Mouse (Mus musculus) cerebellum, adult 2 months (tissue): ENCODE measurements at regions not wholly inside any gene's neighbourhood (a gene's known extent, or its start where the extent isn't known, plus 50 kb on each side); places are given as distances from the start of the nearest gene placed in this dataset.

Experiments
- DNase-seq, 2 experiments: peaks; one replicate each; pipeline ENCODE4 v3.0.0; 2021
- H3K27ac ChIP-seq: fragments of 200-500 bp; 2 replicates; pipeline ENCODE4 v1.5.1; 2012; ENCODE audit warnings: low read length, control low read depth, inconsistent platforms; ENCODE audit not compliant: insufficient read depth
- H3K27me3 ChIP-seq: fragments of 200-500 bp; 2 replicates; pipeline ENCODE4 v1.6.1; 2012; ENCODE audit warnings: inconsistent platforms, mild to moderate bottlenecking, low read length, moderate library complexity; ENCODE audit not compliant: control insufficient read depth, insufficient read depth
- H3K4me1 ChIP-seq: fragments of 200-500 bp; 2 replicates; pipeline ENCODE4 v1.6.1; 2011; ENCODE audit warnings: low read length; ENCODE audit not compliant: control insufficient read depth, insufficient read depth
- H3K4me3 ChIP-seq: fragments of 200-500 bp; replicated peaks from 2 replicates; pipeline ENCODE3; 2011; ENCODE audit warnings: mild to moderate bottlenecking, low read depth, low read length, control low read depth; ENCODE audit not compliant: insufficient read depth
- CTCF ChIP-seq: fragments of 200-500 bp; IDR thresholded peaks from 2 replicates; pipeline ENCODE4 v1.5.1; 2011; ENCODE audit warnings: low read depth, mild to moderate bottlenecking, control low read depth, low read length, moderate library complexity, borderline replicate concordance; ENCODE audit not compliant: insufficient read depth
- POLR2A ChIP-seq: fragments of 200-500 bp; IDR thresholded peaks from 2 replicates; pipeline ENCODE4 v1.6.1; 2011; ENCODE audit warnings: low read length, control low read depth, borderline replicate concordance; ENCODE audit not compliant: insufficient read depth
- WGBS: fragments of 180-500 bp; shearing (Covaris S2); methylation state at CpG from one replicate; pipeline ENCODE4 v1.1.7; 2018; 5-methylcytosine and 5-hydroxymethylcytosine counted together

DNA sequence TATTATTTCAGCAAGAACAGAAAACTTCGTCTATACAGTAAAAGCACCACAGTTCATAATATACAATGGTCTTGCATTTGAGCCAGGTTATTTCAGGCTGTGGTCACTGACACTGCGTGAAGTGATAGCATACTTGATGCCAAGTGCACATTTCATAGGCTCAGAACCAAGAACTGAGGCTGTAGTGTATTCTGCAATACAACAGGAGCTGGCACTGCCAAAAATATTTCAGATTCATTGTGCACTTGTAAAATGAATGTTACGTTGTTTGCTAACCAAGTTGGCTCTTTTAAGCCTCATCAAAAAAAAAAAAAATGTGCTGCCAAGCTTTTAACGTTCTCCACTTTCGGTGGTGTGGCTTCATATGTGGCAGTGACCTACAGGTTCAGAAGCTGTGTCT is 261.4 kb upstream of the Gm11146 start:
- DNase-seq, result peak in 1 of 2 experiments; percentile 9
- Histone ChIP-seq H3K4me3 (no peak overlapping the region), H3K27ac (no peak overlapping the region), H3K4me1 (no peaks in the 10 kb centered on the region), H3K27me3 (no peaks in the 10 kb centered on the region)
- WGBS, result 13% methylated on average over 5 of the region's 5 CpGs
- TF ChIP-seq CTCF (no peak), POLR2A (no peak)

DNA sequence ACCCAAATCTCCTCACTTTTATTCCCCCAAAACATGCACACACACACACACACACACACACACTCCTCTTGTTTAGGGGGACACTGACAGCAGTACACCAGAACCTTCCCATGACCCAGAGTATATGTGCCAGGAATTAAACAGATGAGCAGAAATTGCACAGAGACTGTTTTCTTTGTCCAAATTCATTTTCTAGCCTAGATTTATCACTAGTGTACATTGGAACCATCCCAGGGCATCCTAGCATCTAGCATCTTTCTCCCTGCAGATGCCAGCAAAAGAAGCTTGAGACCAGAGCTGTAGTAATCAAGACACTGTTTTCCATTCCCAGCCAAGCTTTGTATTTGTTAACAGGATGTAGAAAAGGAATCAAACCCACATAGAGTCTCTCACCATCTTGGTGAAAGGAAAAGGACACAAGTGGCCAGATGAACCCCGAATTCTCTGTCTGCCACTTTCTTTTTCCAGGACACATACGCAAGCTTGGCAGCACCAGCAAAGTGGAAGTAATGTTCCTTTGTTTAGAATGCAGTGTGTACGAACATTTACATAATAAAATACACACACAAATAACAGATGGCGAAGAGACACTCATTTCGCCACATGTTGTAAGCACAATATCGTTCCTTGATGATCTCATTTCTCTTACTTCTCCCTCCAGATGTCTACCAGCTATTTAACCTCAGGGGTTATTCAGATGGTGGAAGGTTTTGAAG is 250.3 kb upstream of the Gm11146 start:
- Histone ChIP-seq H3K4me1 (no peaks in the 10 kb centered on the region), H3K27me3 (no peaks in the 10 kb centered on the region), H3K27ac (no peak overlapping the region), H3K4me3 (no peak overlapping the region)
- 42% methylated on average over 6 of the region's 6 CpGs for WGBS
- TF ChIP-seq POLR2A (no peak), CTCF (no peak)
- peak in 1 of 2 experiments; percentile 2 for DNase-seq

DNA sequence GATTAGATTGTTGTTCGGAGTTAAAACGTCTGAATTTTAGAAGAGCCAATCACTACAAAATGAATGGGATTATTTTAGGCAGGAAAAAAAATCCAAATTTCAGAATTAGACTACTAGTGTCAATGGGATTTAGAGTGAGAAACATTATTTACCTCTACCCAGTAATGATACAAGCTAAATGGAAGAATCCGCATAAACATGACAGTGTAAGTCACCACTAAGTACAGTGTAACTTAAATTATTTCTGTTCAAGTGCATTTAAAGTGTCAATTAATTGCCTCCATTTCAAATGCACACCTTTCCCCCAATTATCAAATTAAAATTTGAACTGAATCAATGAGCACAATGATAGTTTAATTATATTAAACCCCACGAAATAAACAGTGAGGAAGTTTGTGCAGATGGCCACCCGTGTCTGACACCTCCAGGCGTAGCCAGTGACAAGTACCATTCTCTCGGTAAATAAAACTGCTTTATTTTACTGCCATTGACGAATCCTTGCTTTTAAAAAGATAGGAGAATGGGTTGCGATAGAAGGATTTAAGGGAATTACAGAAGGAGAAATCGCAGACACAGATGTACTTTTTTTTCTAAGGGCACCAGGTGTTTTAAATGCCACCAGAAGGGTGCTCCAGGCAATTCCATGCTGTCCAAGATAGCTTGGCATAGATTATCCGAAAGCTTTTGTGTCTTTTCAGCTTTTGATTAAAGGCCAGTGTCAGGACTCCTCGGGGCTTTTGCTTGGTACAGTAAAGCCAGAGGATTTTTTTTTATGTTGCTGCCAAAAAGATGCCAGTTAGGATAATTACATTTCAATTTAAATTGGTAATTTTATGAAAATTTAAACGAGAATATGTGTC is 249.5 kb upstream of the Gm11146 start:
- 38% methylated on average over 13 of the region's 13 CpGs for WGBS
- no peaks in the 10 kb centered on the region for H3K27me3 ChIP-seq
- H3K27ac ChIP-seq, result no peak overlapping the region
- H3K4me3 ChIP-seq, result no peak overlapping the region
- no peak for TF ChIP-seq CTCF
- TF ChIP-seq POLR2A, result no peak
- no peaks in the 10 kb centered on the region for H3K4me1 ChIP-seq
- DNase-seq, result peak in 1 of 2 experiments; percentile 20

GRCm38 (mm10) chr16:77835767-77836166 is 233.9 kb upstream of the Gm11146 start:
- no peaks in the 10 kb centered on the region for H3K27me3 ChIP-seq
- no peak for DNase-seq
- H3K4me1 ChIP-seq, result no peaks in the 10 kb centered on the region
- no peak overlapping the region for H3K27ac ChIP-seq
- H3K4me3 ChIP-seq, result no peak overlapping the region
- TF ChIP-seq CTCF (no peak), POLR2A (no peak)
- 50% methylated on average over 2 of the region's 2 CpGs for WGBS

GRCm38 (mm10) chr16:77827322-77828117 is 225.6 kb upstream of the Gm11146 start:
- H3K4me3 ChIP-seq, result no peak overlapping the region
- DNase-seq, result peak in 1 of 2 experiments; percentile 6
- 26% methylated on average over 4 of the region's 4 CpGs for WGBS
- TF ChIP-seq POLR2A, result no peak
- no peak for TF ChIP-seq CTCF
- no peak overlapping the region for H3K27ac ChIP-seq
- no peaks in the 10 kb centered on the region for H3K27me3 ChIP-seq
- no peaks in the 10 kb centered on the region; the same call in 1 of the 2 replicates for H3K4me1 ChIP-seq

GRCm38 (mm10) chr16:77799709-77800108 is 197.8 kb upstream of the Gm11146 start:
- Histone ChIP-seq H3K27ac (no peak overlapping the region), H3K27me3 (no peaks in the 10 kb centered on the region), H3K4me1 (no peaks in the 10 kb centered on the region), H3K4me3 (no peak overlapping the region)
- TF ChIP-seq POLR2A, result no peak
- TF ChIP-seq CTCF, result no peak
- WGBS, result 77% methylated on average over 5 of the region's 5 CpGs
- no peak for DNase-seq

- Histone ChIP-seq H3K27me3 (no peaks in the 10 kb centered on the region), H3K4me3 (no peak overlapping the region), H3K4me1 (no peaks in the 10 kb centered on the region), H3K27ac (no peak overlapping the region)
- DNase-seq, result no peak
- no peak for TF ChIP-seq CTCF
- no peak for TF ChIP-seq POLR2A
- WGBS, result 74% methylated on average over 4 of the region's 4 CpGs
Measured at GRCm38 (mm10) chr16:77796926-77797325, 195.0 kb upstream of the Gm11146 start.

DNA sequence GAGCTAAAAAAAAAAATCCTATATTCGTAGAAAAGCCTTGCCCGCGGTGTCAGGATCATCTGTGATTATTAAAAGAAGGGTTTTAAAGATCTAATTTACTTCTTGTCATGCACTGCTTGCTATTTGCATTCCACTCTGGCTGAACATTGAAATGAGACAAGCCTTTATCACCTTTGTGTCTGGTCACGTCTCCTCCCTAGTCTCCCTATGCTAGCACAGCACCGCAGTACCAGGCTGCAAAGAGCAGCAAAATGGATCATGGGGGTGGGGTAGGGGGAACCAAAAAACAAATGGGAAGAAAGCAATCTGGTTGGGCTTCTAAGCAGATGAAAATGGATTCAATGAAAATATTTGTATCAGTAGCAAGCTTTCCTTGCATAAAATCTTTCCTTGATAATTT is 187.8 kb upstream of the Gm11146 start:
- no peak overlapping the region for H3K27ac ChIP-seq
- TF ChIP-seq CTCF (no peak), POLR2A (no peak)
- DNase-seq, result no peak
- no peak overlapping the region for H3K4me3 ChIP-seq
- H3K27me3 ChIP-seq, result no peaks in the 10 kb centered on the region; the same call in 1 of the 2 replicates
- 98% methylated on average over 5 of the region's 5 CpGs for WGBS
- H3K4me1 ChIP-seq, result no peaks in the 10 kb centered on the region
